Mouse (Mus musculus) B cell, adult 2 months (primary cell): ENCODE results near the gene Cd59a.
"Not testable (repeated sequence)": the region's sequence is repeated elsewhere in the genome, so short reads cannot be mapped to it uniquely, and the experiment has no call there.

ENCODE experiments used
- DNase-seq, 2 experiments: peaks; one replicate each; pipeline ENCODE4 v3.0.0; 2022

The Cd59a gene

GRCm38 (mm10) chr2:104095741-104096213 is at the start of gene Cd59a:
TSS of gene Cd59a (plus strand) at chr2:104095801.
- peak; percentile 62 to 70 for DNase-seq

GRCm38 (mm10) chr2:104058381-104058780 is 37.2 kb upstream of the Cd59a start:
- DNase-seq, result no peak

GRCm38 (mm10) chr2:104058954-104059353 is 36.6 kb upstream of the Cd59a start:
- DNase-seq, result no peak

GRCm38 (mm10) chr2:104059786-104060185 is 35.8 kb upstream of the Cd59a start:
- no peak for DNase-seq

- no peak for DNase-seq
Measured at GRCm38 (mm10) chr2:104060996-104061395, 34.6 kb upstream of the Cd59a start.

GRCm38 (mm10) chr2:104062665-104063064 is 32.9 kb upstream of the Cd59a start:
- DNase-seq, result no peak

GRCm38 (mm10) chr2:104064152-104064551 is 31.4 kb upstream of the Cd59a start:
- no peak for DNase-seq

- DNase-seq, result not testable (repeated sequence)
Measured at GRCm38 (mm10) chr2:104065526-104065925, 30.1 kb upstream of the Cd59a start, which contains the start of gene Gm10912. TSS of gene Gm10912 (plus strand) at chr2:104065826.

GRCm38 (mm10) chr2:104068450-104068849 is 27.2 kb upstream of the Cd59a start, which contains the start of gene Gm10799:
TSS of gene Gm10799 (minus strand) at chr2:104068550.
- not testable (repeated sequence) for DNase-seq

- DNase-seq, result peak; percentile 67 to 72
Measured at GRCm38 (mm10) chr2:104069704-104070185, 25.9 kb upstream of the Cd59a start, which contains the start of gene Cd59b. TSS of gene Cd59b (plus strand) at chr2:104069849.

GRCm38 (mm10) chr2:104078285-104078684 is 17.3 kb upstream of the Cd59a start:
- not testable (repeated sequence) for DNase-seq

- DNase-seq, result not testable (repeated sequence)
Measured at GRCm38 (mm10) chr2:104081436-104082050, 14.1 kb upstream of the Cd59a start.

- DNase-seq, result no peak
Measured at GRCm38 (mm10) chr2:104082474-104082873, 13.1 kb upstream of the Cd59a start.

GRCm38 (mm10) chr2:104084027-104084426 is 11.6 kb upstream of the Cd59a start:
- DNase-seq, result not testable (repeated sequence)

GRCm38 (mm10) chr2:104087562-104087961 is 8.0 kb upstream of the Cd59a start:
- DNase-seq, result not testable (repeated sequence)

GRCm38 (mm10) chr2:104093305-104093704 is 2.3 kb upstream of the Cd59a start:
- DNase-seq, result no peak

- no peak for DNase-seq
Measured at GRCm38 (mm10) chr2:104096256-104096655, 655 bp downstream of the Cd59a start.

GRCm38 (mm10) chr2:104096796-104097195 is 1.2 kb downstream of the Cd59a start:
- DNase-seq, result not testable (repeated sequence)

- DNase-seq, result not testable (repeated sequence)
Measured at GRCm38 (mm10) chr2:104097396-104097795, 1.8 kb downstream of the Cd59a start.

- DNase-seq, result no peak
Measured at GRCm38 (mm10) chr2:104098529-104099230, 3.1 kb downstream of the Cd59a start.

- DNase-seq, result no peak
Measured at GRCm38 (mm10) chr2:104099231-104099585, 3.6 kb downstream of the Cd59a start.

GRCm38 (mm10) chr2:104099946-104100345 is 4.3 kb downstream of the Cd59a start:
- no peak for DNase-seq

GRCm38 (mm10) chr2:104104800-104105199 is 9.2 kb downstream of the Cd59a start:
- DNase-seq, result no peak

GRCm38 (mm10) chr2:104109021-104109420 is 13.4 kb downstream of the Cd59a start:
- not testable (repeated sequence) for DNase-seq
